Mouse (Mus musculus) hindlimb bud, embryonic 11.5 days (tissue): ENCODE data around the gene Psmb10.

ENCODE experiments used
- DNase-seq: peaks from one replicate; pipeline ENCODE4 v3.0.0-alpha.2; 2012; ENCODE audit warnings: low read depth, low spot score; ENCODE audit errors: extremely low spot score

Gene Psmb10

DNA sequence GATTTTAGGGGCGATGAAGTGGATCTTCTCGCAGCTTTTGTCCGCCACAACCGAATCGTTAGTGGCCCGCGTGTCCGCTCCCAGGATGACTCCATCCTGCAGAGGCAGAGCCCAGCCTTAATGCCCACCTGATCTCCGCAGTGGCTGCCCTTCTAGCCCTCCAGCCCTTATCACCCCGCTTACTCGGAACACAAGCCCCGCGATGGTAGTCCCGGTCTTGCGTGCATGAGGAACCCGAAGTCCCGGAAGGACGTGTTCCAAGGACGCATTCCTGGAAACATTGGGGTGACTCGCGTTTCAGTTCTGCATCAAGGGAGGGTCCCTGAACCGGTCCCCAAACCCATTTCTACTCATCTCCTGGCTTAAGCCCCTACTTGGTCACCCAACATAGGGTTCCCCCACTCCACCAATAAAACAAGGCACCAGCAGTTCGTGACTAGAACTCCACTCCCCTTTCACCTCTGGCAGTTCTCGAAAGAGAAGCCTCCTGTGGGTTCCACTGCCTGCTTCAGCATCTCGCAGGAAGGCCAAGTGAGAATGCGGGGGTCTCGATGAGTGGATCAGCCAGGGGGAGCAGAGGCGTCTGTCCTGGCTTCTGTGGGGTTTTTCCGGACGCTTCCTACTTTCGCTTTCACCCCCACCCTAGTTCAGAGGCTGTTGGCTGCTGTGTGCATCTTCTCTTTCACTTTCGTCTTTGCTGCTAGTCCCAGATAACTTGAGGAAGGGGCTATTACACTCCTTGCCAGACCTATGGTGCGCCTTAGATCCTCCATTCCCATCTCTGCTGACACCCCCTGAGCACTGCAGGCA lies 543 bp downstream of the Psmb10 start:
- no peak for DNase-seq

DNA sequence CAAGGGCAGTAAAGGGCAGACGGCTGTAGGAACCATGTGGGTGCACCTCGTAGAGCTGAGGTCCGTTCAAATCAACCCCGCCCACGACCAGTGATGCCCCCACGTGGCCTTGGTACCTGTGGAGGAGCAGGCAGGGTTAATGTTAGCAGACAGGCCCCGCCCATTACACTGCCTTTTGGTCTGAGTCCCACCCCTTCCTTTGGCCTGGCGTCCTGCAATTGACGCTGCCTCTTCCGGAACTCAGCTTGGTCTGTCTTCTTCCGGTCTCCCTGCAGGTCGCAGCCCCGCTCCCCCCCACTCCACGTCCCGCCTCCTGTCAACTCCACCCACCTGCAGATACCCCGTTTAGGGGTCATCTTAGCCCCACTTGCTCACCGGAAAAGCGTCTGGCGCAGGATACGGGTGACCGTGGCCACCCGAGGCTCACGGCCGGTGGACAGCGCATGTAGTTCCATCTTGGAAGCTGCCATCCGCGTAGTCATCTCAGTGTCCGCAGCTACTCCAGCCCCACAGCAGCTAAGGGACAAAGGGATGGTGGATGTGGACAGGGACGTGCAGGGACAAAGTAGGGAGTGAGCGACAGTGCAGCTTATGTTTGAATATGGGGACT lies 1.3 kb downstream of the Psmb10 start:
- DNase-seq, result peak; percentile 47

DNA sequence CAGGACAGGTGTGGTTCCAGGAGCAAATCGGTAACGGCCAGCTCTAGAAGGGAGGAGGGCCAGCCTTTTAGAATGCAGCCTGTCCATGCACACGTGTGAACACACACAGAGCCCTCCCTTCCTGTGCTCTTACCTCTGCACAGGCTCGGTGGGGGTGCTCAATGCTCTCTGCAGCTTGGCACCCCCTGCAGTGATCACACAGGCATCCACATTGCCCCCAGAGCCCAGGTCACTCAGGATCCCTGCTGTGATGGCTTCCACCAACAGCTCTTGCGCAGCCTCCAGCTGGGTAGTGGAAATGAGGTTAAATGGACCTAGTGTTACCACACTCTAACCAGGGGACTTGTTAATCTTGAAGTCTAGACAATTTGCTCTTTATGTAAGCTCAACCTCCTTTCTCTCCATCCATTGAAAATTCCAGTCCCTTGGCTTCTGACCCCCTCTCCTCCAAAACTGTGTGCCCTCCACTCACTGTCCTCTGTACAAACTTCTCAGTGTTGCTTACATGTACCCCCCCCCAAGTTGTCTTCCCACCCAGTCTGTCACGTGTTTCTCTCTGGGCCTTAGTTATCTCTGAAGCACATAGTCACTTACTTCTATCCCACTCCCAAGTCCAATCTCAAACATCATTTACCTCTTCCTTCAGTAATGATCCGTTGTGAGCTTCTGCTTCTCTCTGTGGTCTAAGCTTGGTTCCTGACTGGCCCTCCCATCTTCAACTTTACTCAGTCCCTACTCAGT lies 2.2 kb downstream of the Psmb10 start:
- no peak for DNase-seq

DNA sequence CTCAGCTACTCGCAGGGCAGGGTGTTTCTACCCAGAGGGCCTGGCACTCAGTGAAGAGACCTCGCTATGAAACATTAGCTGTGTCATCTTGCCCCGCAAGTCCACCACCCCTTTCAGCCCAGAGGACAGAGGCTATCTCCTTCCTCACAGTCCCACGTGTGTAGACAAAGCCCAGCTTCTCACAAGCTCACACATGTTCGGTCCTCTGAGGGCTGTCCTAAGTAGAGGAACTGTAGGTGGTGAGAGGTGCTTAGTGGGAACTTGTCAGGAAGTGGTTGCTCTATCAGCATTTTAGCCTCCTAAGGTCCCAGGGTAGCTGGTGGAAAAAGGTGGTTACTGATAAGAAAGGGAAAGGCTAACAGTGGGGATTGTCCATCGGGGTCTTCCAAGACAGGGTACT lies 3.1 kb downstream of the Psmb10 start:
- no peak for DNase-seq

DNA sequence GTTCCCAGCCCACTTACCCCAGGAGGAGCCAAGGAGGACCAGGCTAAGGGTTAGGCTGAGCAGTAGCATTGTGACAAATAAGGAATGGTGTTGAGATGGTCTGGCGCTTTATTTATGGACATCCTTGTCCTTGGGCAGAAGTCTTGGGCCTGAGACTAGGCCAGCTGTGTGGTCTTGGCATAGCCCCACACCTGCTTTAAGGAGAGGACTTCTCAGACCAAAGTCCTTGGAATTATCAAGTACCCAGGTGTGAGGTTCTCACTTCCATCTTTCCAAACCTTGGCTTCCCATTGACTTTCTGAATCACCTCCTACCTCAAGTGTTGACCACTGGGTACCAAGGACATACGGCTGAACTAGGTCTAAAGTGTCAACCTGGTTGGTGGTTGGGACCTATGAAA lies 4.5 kb downstream of the Psmb10 start, which contains the start of gene Ctrl:
Ctrl (minus strand) TSS at position 101 of the 400 bp plus-strand sequence.
- no peak for DNase-seq

DNA sequence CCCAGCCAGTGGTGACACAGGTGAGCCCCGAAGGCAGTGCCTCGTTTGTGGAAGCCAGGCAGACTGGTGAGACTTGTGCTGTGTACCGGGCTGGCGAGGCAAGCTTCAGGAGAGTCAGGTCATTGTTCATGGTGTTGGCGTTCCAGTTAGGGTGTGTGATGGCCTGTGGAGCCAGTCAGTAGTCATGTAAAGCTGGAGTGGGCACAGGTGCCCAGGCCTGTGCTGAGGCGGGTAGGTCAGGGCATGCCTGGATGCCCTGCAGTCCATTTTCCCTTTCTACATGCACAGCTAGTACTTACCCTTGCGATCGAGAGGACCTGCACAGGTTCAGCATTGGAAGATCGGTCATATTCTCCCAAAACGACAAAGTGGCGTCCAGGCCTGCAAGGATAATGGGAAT lies 5.7 kb downstream of the Psmb10 start:
- no peak for DNase-seq

DNA sequence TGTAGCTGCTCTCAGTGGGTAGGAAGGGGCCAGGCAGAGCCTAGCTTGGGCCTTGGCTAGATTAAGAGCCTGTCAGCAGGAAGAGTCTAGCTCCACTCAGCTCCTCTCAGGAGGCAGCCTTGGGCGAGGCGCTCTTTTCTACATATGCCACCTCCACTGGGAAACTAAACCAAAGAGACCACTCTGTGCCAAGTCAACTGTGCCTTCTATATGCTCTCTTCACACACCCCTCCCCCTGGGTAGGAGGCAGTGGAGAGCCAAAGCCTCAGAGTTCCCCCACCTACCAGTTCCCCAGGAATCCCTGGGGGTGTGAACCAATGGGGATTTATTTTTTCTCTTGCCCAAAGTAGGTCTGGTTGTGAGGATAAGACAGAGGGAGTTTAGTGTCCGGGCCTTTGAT lies 7.0 kb downstream of the Psmb10 start:
- no peak for DNase-seq

DNA sequence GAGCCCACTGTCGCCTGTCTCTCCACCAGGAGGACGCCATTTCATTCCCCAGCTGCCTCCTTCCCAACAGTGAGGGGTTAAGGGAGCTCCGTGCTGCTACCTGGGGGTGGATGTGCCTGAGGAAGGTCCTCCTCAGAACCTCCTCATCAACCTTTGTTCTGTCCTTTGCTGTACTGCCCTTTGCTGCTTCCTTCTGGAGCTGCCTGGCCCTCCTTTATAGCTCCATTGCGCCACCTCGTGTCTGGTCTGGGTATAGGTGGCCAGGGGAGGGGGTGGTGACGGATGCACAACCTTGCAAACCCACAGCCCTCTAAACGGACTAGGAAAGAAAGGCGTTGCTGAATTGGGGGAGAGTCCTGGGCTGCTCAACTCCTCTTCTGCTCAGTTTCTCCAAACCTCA lies 7.6 kb downstream of the Psmb10 start:
- DNase-seq, result peak; percentile 54

DNA sequence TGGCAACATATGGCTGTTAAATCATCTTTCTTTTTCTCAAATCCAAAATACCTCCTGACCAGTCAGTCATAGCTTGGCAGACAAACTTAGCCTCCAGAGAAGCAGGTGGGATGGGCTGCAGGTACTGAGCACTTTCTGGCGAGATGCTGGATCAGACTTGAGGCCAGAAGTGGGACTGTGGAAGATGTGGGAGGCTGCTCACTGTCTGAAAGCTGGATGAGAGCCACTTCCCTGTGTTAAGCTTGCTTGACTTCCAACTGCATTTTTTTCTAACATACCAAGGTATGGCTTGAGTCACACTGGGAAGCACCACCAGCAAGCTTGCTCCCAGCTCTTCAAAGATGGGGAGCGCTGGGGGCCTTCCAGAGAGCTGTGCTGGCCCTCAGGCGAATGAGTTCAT lies 13.1 kb downstream of the Psmb10 start:
- DNase-seq, result no peak

DNA sequence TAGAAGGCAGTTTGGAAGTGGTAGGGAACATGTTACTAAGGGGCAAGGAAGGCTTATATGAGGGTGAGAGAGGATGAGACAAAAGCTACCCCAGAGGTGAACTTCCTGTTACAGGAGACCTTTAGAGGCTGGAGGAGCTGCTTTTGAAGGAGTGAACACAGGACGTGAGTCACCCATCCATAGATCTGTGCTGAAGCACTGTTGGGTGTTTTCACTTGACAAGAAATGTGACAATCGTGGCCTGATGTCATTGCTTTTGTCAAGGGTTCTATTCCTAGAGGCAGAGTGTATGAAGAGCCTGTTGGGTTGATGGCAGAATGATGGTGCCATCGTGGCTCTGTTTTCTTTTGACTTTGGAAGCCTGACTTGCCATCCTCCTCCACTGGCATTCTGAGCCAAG lies 18.9 kb downstream of the Psmb10 start:
- DNase-seq, result no peak

DNA sequence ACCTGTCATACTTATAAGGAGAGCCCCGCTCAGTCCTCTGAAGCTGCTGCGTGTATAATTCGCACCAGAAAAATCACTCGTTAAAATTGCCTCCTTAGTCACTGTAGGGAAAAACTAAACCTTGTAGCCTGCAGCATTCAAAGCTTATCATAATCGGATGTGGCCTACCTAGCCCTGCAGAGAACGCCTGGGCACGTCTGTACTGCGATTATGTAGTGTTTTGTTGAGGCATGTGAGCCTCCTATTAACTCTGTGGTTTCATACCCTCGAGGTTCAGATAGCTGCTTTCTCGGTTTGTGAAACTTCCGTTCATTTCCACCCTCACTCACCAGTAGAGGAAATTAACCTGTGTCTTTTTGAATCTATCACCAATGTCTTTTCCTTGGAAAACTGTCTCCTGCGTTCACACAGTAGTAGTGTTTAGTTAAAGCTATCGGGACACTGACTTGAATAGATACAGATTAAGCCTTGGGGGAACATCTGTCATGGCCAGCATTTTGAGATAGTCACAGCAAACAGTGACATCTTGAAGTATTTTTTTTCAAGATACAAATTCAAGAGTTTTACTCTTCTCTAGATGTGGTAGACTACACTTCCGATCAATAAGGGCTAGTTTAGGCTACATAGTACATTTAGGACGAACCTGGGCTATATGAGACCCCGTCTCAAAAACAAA lies 37.2 kb downstream of the Psmb10 start:
- no peak for DNase-seq

DNA sequence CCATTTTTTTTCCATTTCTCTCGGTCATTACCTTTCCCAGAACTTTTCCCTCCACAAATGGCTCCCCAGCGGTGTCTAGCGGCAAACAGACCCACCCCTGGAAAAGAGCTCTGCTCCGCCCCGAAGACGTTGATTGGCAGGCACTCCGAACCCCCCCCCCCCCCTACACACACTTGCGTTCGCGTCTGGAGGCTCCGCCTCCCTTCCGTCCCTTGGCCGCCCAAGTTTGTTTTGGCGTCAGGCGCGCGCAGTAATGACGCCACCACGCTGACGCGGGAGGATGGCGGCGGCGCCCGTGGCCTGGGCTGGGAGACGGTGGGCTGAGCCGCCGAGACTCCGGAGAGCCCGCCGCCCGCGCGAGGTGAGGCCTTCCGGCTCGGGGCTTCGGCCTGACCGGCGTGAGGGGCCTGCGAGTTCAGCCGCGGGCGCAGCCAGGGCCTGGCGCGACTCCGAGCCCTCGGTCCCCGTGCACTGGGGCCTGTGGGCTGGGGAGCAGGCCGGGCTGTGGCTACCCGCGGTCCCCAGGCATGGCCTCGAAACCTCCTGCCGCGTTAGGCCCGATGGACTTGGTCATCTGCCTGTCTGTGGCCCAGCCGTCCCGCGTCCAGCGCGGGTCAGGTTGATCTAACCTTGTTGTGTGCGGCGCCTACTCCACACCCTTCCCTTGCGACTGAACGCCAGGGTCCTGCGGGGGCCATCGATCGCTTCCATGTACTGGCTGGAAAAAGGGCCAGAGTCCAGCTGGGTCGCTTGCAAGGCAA lies 37.9 kb downstream of the Psmb10 start, which contains the start of gene Pskh1:
Pskh1 (plus strand) TSS at position 262 of the 761 bp plus-strand sequence.
- DNase-seq, result peak; percentile 77

DNA sequence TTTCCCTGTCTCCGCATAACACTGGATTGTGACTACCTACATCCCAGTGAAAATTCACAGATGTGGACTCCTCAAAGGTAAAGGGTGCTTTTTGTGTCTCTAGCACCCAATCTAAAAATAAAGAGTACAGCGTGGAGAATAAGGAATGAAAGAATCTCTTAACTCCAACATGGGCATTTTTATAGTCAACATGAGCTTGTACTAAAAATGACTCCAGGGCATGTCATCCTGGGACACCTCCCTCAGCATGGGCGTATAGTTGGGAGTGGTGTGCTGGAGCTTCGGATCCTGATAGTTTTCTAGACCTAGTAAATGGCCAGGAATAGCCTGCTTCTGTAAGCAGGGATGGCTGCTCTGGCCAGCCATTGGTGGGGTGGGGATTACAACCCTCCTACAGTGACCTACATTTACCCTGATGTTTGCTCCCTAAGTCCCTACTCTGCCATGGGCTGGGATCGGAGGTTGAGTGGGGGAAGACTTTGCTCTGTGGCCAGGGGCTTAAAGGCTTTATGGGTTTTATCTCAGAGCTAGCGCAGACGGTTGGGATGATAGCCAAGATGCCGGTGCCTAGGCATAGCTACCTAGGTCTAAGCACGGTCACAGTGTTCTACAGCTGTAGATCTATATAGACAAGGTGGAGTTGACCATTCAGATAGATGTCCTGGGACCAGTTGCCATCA lies 40.3 kb downstream of the Psmb10 start:
- no peak for DNase-seq

DNA sequence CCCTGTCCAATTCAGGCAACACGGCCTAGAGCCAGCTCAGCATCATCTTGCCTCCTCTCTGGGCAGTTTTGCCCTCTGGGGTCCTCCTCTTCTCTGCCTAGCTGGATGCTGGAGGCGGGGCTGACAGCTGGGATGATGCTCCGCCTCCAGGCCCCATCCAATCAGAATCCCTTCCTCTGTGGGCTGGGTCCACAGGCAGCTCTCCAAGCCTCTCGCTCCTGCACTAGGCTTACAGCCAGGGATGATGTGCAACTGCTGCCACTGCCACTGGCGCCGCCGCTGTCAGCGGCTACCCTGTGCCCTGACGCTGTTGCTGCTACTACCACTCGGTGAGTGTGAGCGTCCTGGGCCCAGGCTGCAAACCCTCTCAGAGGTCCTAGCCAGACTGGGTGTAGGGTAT lies 44.9 kb downstream of the Psmb10 start, which contains the start of gene Nrn1l:
Nrn1l (plus strand) TSS at position 229 of the 400 bp plus-strand sequence.
- peak; percentile 39 for DNase-seq

DNA sequence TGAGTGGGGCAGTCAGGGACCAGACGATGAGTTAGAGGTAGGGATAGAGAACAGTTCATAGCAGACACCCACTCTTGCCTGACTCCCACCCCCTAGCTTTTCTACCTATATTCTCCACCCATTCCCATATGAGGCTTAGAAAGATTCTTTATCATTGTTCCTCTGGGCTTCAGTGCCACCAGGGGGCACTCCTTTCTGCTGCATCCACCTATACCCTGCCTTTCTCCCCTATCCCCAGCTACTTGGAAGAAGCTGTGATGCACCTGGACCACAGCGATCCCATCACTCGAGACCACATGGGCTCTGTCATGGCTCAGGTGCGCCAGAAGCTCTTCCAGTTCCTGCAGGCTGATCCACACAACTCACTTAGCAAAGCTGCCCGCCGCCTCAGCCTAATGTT lies 45.8 kb downstream of the Psmb10 start:
- no peak for DNase-seq

DNA sequence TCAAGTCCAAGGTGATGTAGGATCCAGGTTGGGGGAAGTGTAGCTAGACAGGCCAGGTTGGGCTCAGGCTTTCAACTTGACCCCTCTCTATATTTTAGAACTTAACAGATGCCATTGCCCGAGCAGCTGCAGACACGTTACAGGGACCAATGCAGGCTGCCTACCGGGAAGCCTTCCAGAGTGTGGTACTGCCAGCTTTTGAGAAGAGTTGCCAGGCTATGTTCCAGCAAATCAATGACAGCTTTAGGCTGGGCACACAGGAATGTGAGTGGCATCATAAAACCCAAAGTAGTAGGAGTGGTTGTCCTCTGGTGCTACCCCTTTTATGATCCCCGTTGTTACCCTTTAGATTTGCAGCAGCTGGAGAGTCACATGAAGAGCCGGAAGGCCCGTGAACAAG lies 47.4 kb downstream of the Psmb10 start:
- DNase-seq, result no peak

DNA sequence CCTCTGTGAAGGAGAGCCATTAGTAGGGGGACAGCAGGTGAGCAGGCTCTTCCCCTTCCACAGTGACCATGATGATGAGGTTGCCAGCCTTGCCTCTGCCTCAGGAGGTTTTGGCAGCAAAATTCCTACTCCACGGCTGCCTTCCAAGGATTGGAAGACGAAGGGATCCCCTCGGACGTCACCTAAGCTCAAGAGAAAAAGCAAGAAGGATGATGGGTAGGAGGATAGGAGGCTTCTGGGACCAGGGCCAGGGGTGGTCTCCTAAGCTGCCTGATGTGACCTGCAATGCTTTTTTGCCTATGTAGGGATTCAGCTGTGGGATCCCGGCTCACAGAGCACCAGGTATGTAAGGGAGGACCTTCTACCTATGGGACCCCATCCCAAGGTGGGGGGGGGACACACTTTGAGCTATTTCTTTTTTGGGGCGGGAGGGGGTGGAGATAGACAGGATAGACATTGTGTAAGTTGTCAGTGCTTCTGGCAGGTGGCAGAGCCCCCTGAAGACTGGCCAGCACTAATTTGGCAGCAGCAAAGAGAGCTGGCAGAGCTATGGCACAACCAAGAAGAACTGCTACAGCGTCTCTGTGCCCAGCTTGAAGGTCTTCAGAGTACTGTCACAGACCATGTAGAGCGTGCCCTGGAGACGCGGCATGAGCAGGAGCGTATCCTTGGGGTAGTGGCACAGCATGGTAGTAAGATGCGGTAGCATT lies 48.3 kb downstream of the Psmb10 start:
- no peak for DNase-seq
